Mouse (Mus musculus) left cerebral cortex, postnatal 10 days (tissue): Measurements from ENCODE around the gene Mindy1. TPM values are rescaled to one million over a fixed set of nuclear protein-coding genes. Genes with fewer than 3 reads are reported as not detected.

Experiments
- total RNA-seq, 2 experiments: library from RNA; stranded (reverse); gene quantifications; 2 replicates each; pipeline ENCODE4 v1.2.3; 2021

Mindy1 gene
- total RNA-seq, 2 experiments from 2014 or later: 25.3 to 26.2 TPM

Other genes starting within 250 kb of the Mindy1 start
- 100 to 1,000 TPM; 155 to 167 TPM for gene Psmd4, start 238.7 kb upstream of the Mindy1 start, total RNA-seq
- gene Pip5k1a, start 174.4 kb upstream of the Mindy1 start, total RNA-seq: 10 to 100 TPM; 27.8 to 29.2 TPM
- gene Vps72, start 170.3 kb upstream of the Mindy1 start, total RNA-seq: 10 to 100 TPM; 41.6 to 43.7 TPM
- under 1 TPM; 0.81 to 0.83 TPM for gene Tmod4, start 156.9 kb upstream of the Mindy1 start, total RNA-seq
- gene Scnm1, start 147.3 kb upstream of the Mindy1 start, total RNA-seq: 10 to 100 TPM; 30.5 to 36.6 TPM
- 10 to 100 TPM; 23.2 to 23.5 TPM for gene Lysmd1, start 147.3 kb upstream of the Mindy1 start, total RNA-seq
- 1 to 10 TPM; 2.7 to 2.8 TPM for gene Tnfaip8l2, start 139.0 kb upstream of the Mindy1 start, total RNA-seq
- gene Sema6c, start 120.9 kb upstream of the Mindy1 start, total RNA-seq: 10 to 100 TPM; 60.5 to 73.6 TPM
- gene Gabpb2, start 63.4 kb upstream of the Mindy1 start, total RNA-seq: 1 to 10 TPM; 7.6 to 8.5 TPM
- gene Cdc42se1, start 52.6 kb upstream of the Mindy1 start, total RNA-seq: 10 to 100 TPM; 66.1 to 71.3 TPM
- gene Mllt11, start 49.2 kb upstream of the Mindy1 start, total RNA-seq: 100 to 1,000 TPM; 599 to 606 TPM
- not detected for gene Gm128, start 39.7 kb upstream of the Mindy1 start, total RNA-seq
- gene Bnipl, start 30.2 kb upstream of the Mindy1 start, total RNA-seq: under 1 TPM; 0.58 to 0.63 TPM
- gene Prune1, start 731 bp downstream of the Mindy1 start, total RNA-seq: 10 to 100 TPM; 44.3 to 46.4 TPM
- under 1 TPM; 0.36 to 0.41 TPM for gene Anxa9, start 25.8 kb downstream of the Mindy1 start, total RNA-seq
- gene Cers2, start 33.4 kb downstream of the Mindy1 start, total RNA-seq: 10 to 100 TPM; 39.2 to 40.3 TPM
- 10 to 100 TPM; 46.8 to 47.2 TPM for gene Setdb1, start 75.9 kb downstream of the Mindy1 start, total RNA-seq
- not detected for gene 4930558C23Rik, start 121.5 kb downstream of the Mindy1 start, total RNA-seq
- 10 to 100 TPM; 34.1 to 36.0 TPM for gene Arnt, start 153.0 kb downstream of the Mindy1 start, total RNA-seq
- 10 to 100 TPM; 14.5 to 18.9 TPM for gene Ctsk, start 217.9 kb downstream of the Mindy1 start, total RNA-seq
- 10 to 100 TPM; 18.5 to 19.0 TPM for gene Ctss, start 245.4 kb downstream of the Mindy1 start, total RNA-seq